Mouse (Mus musculus) cerebellum, adult 2 months (tissue): Measurements from ENCODE around the gene Sdc4.

Experiments
- CTCF ChIP-seq: fragments of 200-500 bp; IDR thresholded peaks from 2 replicates; pipeline ENCODE4 v1.5.1; 2011; ENCODE audit warnings: low read depth, mild to moderate bottlenecking, control low read depth, low read length, moderate library complexity, borderline replicate concordance; ENCODE audit not compliant: insufficient read depth
- POLR2A ChIP-seq: fragments of 200-500 bp; IDR thresholded peaks from 2 replicates; pipeline ENCODE4 v1.6.1; 2011; ENCODE audit warnings: low read length, control low read depth, borderline replicate concordance; ENCODE audit not compliant: insufficient read depth

DNA sequence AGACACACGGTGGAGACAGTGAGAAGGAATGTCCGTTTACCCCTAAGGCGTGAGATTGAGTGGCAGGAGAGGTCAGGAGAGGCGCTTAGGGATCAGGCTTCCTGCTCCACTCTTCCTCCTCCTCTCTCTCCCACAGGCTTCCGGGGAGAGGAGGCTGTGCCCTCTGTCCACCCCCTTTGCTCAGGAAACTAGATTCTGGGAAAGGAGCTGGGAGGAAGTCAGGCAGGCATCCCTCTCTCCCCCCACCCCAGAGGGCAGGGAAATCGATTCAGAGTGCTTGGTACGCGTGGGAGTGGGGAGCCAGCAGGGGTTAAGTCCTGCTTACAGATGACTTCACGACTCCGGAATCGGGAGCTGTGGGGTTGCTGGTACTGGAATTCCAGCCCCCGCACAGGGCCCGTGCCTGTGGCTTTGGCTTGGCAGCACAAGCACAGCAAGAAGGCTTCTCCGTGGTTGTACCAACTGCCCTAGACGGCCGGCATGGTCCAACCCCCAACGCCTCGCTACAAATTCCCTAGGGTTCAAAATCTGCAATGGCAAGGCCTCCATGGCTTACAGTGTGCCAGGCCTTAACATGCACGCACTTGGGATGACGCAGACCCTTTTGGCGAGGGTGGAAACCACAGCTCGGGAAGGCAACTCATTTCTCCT is 11.0 kb downstream of the Sdc4 start:
- TF ChIP-seq CTCF (no peak), POLR2A (no peak)
